Mouse (Mus musculus) embryonic fibroblast, embryonic 13.5 days (primary cell): ENCODE data around the gene Kif16b.

ENCODE experiments used
- CTCF ChIP-seq: IDR thresholded peaks from 2 replicates; pipeline ENCODE4 v1.5.1; 2011; ENCODE audit warnings: mild to moderate bottlenecking, control low read depth, low read length, moderate library complexity, borderline replicate concordance; ENCODE audit not compliant: insufficient read depth
- POLR2A ChIP-seq: IDR thresholded peaks from 2 replicates; pipeline ENCODE4 v1.6.1; 2011; ENCODE audit warnings: low read depth, mild to moderate bottlenecking, control low read depth, low read length, moderate library complexity

DNA sequence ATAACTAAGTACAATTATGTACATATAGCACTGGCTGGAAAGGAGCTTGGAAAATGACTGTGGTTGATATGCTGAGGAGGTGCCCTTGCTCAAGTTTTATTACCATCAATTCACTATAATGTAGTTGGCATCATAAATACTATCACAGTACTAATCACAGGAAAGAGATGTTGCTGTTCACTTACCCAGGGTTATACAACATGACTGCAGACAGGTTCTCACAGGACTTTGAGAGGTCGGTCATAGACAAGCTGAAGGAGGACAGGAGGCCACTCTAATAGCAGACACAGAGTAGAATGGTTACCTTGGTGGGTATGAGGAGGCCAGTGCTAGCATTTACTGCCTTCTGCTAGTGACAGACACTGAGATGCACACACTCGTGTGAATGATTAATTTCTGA is 162.0 kb downstream of the Kif16b start:
- no peak for TF ChIP-seq CTCF
- no peak for TF ChIP-seq POLR2A
